Mouse (Mus musculus) central nervous system, embryonic 11.5 days (tissue): ENCODE data around the gene Slc25a10. TPM values are rescaled to one million over a fixed set of nuclear protein-coding genes. Genes with fewer than 3 reads are reported as not detected.

ENCODE experiments used
- polyA plus RNA-seq: library from polyadenylated mRNA; depleted of rRNA; stranded (reverse); fragments of >200 nt; gene quantifications from 2 replicates; pipeline ENCODE4 v1.2.3, GENCODE M21; 2012; rRNA removed

The Slc25a10 gene
- polyA plus RNA-seq: 39.4 and 50.5 TPM in 2 replicates

GRCm38 (mm10) chr11:120491317-120492023 is at the start of gene Slc25a10:
Slc25a10 (plus strand) TSS chr11:120491840.

GRCm38 (mm10) chr11:120442344-120442743 is 49.3 kb upstream of the Slc25a10 start, which contains the start of gene Tspan10:
Tspan10 (plus strand) TSS chr11:120442644.

GRCm38 (mm10) chr11:120453306-120453705 is 38.3 kb upstream of the Slc25a10 start, which contains the start of gene Pde6g:
Pde6g (minus strand) TSS chr11:120453500.

GRCm38 (mm10) chr11:120457772-120458751 is 33.6 kb upstream of the Slc25a10 start, which contains the start of the genes Oxld1 and Ccdc137:
Oxld1 (minus strand) TSS chr11:120458068.
Ccdc137 (plus strand) TSS chr11:120458115.

DNA sequence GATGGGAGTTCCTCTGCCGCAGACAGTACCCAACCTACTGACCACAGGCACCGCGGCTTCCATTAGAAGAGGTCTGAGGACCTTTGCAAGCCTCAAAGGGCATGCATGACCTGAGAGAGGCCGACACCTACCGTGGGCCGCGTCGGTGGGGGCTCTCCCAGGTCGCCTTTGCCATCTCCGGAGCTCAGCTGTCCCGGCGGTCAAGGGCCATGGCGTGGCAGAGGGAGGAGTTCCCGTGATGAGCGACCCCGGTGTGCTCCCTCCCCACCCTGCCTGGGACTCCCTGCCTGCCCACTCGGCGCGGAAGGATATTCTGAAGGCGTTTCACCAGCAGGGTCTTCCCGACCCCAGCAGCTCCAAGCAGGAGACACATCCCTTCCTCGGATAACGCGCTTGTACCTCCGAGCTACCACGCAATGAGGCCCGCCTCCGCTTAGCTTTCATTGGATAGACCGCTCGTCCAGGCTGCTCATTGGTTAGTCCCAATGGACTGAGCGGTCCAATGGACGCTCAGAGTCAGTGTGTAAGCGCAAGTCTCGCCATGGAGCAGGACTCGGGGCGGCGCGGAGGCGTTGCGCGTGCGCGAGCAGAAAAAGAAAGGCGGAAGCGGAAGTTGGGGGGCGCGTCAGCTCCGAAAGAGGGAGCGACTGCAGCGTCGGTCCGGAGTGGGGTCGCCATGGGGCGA is 24.4 kb upstream of the Slc25a10 start, which contains the start of gene Arl16:
Gene Arl16, minus strand, starts transcription at position 557 of the 685 bp plus-strand sequence.

DNA sequence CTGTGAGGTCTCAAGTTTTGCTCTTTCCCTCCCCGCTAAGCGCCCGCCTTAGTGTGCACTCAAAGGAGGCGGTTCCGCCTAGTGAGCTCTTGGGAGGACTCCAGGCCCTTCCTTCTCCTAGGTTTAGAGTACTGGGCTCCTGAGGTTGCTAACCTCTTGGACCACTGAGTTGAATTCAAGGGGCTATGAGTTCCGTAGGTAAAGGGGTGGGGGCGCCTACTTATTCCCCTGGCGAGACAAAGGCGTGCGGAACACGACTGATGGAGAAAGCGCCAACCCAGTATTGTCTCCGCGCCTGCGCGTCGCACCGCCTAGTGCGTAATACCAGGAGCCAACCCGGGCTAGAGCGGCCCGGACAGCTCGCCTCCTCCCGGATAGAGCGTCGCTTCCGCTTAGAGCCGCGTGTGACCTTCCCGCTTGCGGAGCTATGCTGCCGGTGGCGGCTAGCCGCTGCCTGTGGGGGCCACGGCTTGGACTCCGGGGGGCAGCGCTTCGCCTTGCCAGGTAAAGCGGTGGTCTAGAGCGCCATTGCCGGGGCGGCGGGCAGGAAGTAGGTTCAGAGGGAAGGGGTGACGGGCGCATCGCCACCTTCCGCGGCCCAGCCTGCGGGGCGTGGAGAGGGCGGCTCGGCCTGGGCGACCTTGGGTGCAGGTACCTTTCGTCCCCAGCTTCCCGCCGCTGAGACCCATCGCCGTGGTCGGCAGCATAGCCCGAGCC is 7.2 kb upstream of the Slc25a10 start, which contains the start of gene Mrpl12:
Gene Mrpl12, plus strand, starts transcription at position 349 of the 717 bp plus-strand sequence.

GRCm38 (mm10) chr11:120530085-120530964 is 38.7 kb downstream of the Slc25a10 start, which contains the start of gene Gcgr:
Gcgr (plus strand) TSS chr11:120530699.

Other genes starting within 250 kb of the Slc25a10 start
- gene Actg1, start 143.3 kb upstream of the Slc25a10 start, polyA plus RNA-seq: 1,155 and 2,096 TPM in 2 replicates
- 0.23 and 0.48 TPM in 2 replicates for gene Fscn2, start 130.3 kb upstream of the Slc25a10 start, polyA plus RNA-seq
- gene Faap100, start 113.1 kb upstream of the Slc25a10 start, polyA plus RNA-seq: 26.2 and 38.4 TPM in 2 replicates
- gene Nploc4, start 54.1 kb upstream of the Slc25a10 start, polyA plus RNA-seq: 43.1 and 58.4 TPM in 2 replicates
- 0.11 and 0.24 TPM in 2 replicates for gene Tspan10, start 49.2 kb upstream of the Slc25a10 start, polyA plus RNA-seq
- 0.35 and 0.37 TPM in 2 replicates for gene Pde6g, start 38.3 kb upstream of the Slc25a10 start, polyA plus RNA-seq
- gene Oxld1, start 33.8 kb upstream of the Slc25a10 start, polyA plus RNA-seq: 6.9 and 7.4 TPM in 2 replicates
- 36.2 and 42.9 TPM in 2 replicates for gene Ccdc137, start 33.7 kb upstream of the Slc25a10 start, polyA plus RNA-seq
- gene Arl16, start 24.2 kb upstream of the Slc25a10 start, polyA plus RNA-seq: 30.2 and 41.6 TPM in 2 replicates
- gene Mrpl12, start 7.2 kb upstream of the Slc25a10 start, polyA plus RNA-seq: 106 and 125 TPM in 2 replicates
- gene Gcgr, start 38.9 kb downstream of the Slc25a10 start, polyA plus RNA-seq: 1.2 and 1.7 TPM in 2 replicates
- gene Mcrip1, start 57.9 kb downstream of the Slc25a10 start, polyA plus RNA-seq: 164 and 177 TPM in 2 replicates
- not detected in 2 replicates for gene Ppp1r27, start 59.3 kb downstream of the Slc25a10 start, polyA plus RNA-seq
- gene P4hb, start 81.4 kb downstream of the Slc25a10 start, polyA plus RNA-seq: 365 and 391 TPM in 2 replicates
- 303 and 501 TPM in 2 replicates for gene Arhgdia, start 89.8 kb downstream of the Slc25a10 start, polyA plus RNA-seq
- gene Alyref, start 106.5 kb downstream of the Slc25a10 start, polyA plus RNA-seq: 300 and 546 TPM in 2 replicates
- gene Anapc11, start 106.6 kb downstream of the Slc25a10 start, polyA plus RNA-seq: 138 and 143 TPM in 2 replicates
- 1.4 TPM in 2 replicates for gene Npb, start 116.6 kb downstream of the Slc25a10 start, polyA plus RNA-seq
- gene Pcyt2, start 126.1 kb downstream of the Slc25a10 start, polyA plus RNA-seq: 132 and 188 TPM in 2 replicates
- 44.4 and 107 TPM in 2 replicates for gene Sirt7, start 133.4 kb downstream of the Slc25a10 start, polyA plus RNA-seq
- gene Mafg, start 141.8 kb downstream of the Slc25a10 start, polyA plus RNA-seq: 42.7 and 60.6 TPM in 2 replicates
- 13.8 and 25.2 TPM in 2 replicates for gene Pycr1, start 151.9 kb downstream of the Slc25a10 start, polyA plus RNA-seq
- gene Myadml2, start 156.3 kb downstream of the Slc25a10 start, polyA plus RNA-seq: 0.08 and 0.26 TPM in 2 replicates
- gene Notum, start 169.3 kb downstream of the Slc25a10 start, polyA plus RNA-seq: 2.2 and 5.1 TPM in 2 replicates
- gene Aspscr1, start 181.1 kb downstream of the Slc25a10 start, polyA plus RNA-seq: 69.8 and 105 TPM in 2 replicates
- gene Cenpx, start 221.9 kb downstream of the Slc25a10 start, polyA plus RNA-seq: 49.4 and 73.3 TPM in 2 replicates
- gene Lrrc45, start 222.1 kb downstream of the Slc25a10 start, polyA plus RNA-seq: 68.5 and 84.3 TPM in 2 replicates
- gene Rac3, start 229.6 kb downstream of the Slc25a10 start, polyA plus RNA-seq: 63.0 and 69.7 TPM in 2 replicates
- 11.3 and 14.7 TPM in 2 replicates for gene Dcxr, start 235.4 kb downstream of the Slc25a10 start, polyA plus RNA-seq
- gene Cbr2, start 240.3 kb downstream of the Slc25a10 start, polyA plus RNA-seq: 0.55 and 2.0 TPM in 2 replicates